Mouse (Mus musculus) lung, embryonic 14.5 days (tissue): ENCODE data around the gene Sv2b. TPM values are rescaled to one million over a fixed set of nuclear protein-coding genes. Genes with fewer than 3 reads are reported as not detected.

Source experiments
- ATAC-seq: fragments of 200-750 bp; cut with Nextera tagmentation; 2 replicates; pipeline ENCODE4 v1.8.0; 2017; ENCODE audit warnings: mild to moderate bottlenecking, moderate TSS enrichment, moderate library complexity; ENCODE audit not compliant: insufficient read depth
- DNase-seq: peaks from one replicate; pipeline ENCODE4 v3.0.0-alpha.2; 2015
- H3K27ac ChIP-seq: fragments of 300-500 bp; sonication (generic); 2 replicates; pipeline ENCODE4 v1.5.1; 2014; ENCODE audit warnings: low read depth, mild to moderate bottlenecking, moderate library complexity
- H3K27me3 ChIP-seq: fragments of 300-500 bp; sonication (generic); 2 replicates; pipeline ENCODE4 v1.6.1; 2014; ENCODE audit warnings: low read length, control low read depth; ENCODE audit not compliant: insufficient read depth
- H3K36me3 ChIP-seq: fragments of 300-500 bp; sonication (generic); 2 replicates; pipeline ENCODE4 v1.6.1; 2014; ENCODE audit warnings: control low read depth; ENCODE audit not compliant: insufficient read depth
- H3K4me1 ChIP-seq: fragments of 300-500 bp; sonication (generic); 2 replicates; pipeline ENCODE4 v1.6.1; 2014; ENCODE audit warnings: antibody characterized with exemption, control low read depth; ENCODE audit not compliant: insufficient read depth
- H3K4me2 ChIP-seq: fragments of 300-500 bp; sonication (generic); 2 replicates; pipeline ENCODE4 v1.6.1; 2014; ENCODE audit warnings: mild to moderate bottlenecking
- H3K4me3 ChIP-seq: fragments of 300-500 bp; sonication (generic); 2 replicates; pipeline ENCODE4 v1.5.1; 2014; ENCODE audit warnings: low read depth, low read length
- H3K9ac ChIP-seq: fragments of 300-500 bp; sonication (generic); 2 replicates; pipeline ENCODE4 v1.6.1; 2014
- H3K9me3 ChIP-seq: fragments of 300-500 bp; sonication (generic); 2 replicates; pipeline ENCODE4 v1.6.1; 2016; ENCODE audit warnings: low read depth, low read length, control low read depth
- CTCF ChIP-seq: IDR thresholded peaks from 2 replicates; pipeline ENCODE4 v1.5.1; 2016; ENCODE audit warnings: antibody characterized with exemption, low read depth
- WGBS: fragments of 180-500 bp; shearing (Covaris S2); extraction: QIAGEN DNeasy Blood & Tissue Kit; methylation state at CpG from one replicate; pipeline ENCODE4 v1.1.7; 2014; 5-methylcytosine and 5-hydroxymethylcytosine counted together
- polyA plus RNA-seq: library from polyadenylated mRNA; unstranded; fragments of >200 nt; fragmentation: Nextera tagmentation; extraction: Ambion mirVana; gene quantifications from 2 replicates; pipeline ENCODE4 v1.2.1, GENCODE M21; 2014

Gene Sv2b
- polyA plus RNA-seq, 1 experiment from 2014 or later, result 0.95 TPM

DNA sequence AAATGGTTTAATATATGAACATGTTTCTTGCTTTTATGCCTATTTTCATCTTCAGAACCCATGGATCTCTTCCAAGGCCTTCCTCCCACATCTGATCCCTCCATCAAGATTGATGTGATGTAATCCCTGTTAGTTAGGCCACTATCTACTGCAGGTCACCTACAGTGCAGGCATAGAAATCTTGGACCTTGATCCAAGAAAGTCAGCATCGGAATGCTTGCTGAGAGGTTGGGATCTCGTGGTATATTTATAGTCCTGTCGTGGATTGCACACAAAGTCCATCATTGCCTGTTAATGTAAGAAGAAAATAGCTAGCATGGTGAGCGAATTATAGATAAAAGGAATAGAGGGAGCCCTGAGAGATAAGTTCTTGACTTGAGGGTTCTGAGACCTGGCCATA, 223.6 kb downstream of the Sv2b start:
- DNase-seq, result no peak
- H3K9ac ChIP-seq, result no peak overlapping the region
- no peak overlapping the region for H3K27ac ChIP-seq
- H3K9me3 ChIP-seq, result no peaks in the 10 kb centered on the region
- no peaks in the 10 kb centered on the region for H3K36me3 ChIP-seq
- H3K4me2 ChIP-seq, result no peak overlapping the region
- TF ChIP-seq CTCF, result no peak
- H3K4me3 ChIP-seq, result no peak overlapping the region
- no peaks in the 10 kb centered on the region for H3K4me1 ChIP-seq
- H3K27me3 ChIP-seq, result no peaks in the 10 kb centered on the region
- ATAC-seq, result no peak
- WGBS, result 67% methylated on average over 4 of the region's 4 CpGs

DNA sequence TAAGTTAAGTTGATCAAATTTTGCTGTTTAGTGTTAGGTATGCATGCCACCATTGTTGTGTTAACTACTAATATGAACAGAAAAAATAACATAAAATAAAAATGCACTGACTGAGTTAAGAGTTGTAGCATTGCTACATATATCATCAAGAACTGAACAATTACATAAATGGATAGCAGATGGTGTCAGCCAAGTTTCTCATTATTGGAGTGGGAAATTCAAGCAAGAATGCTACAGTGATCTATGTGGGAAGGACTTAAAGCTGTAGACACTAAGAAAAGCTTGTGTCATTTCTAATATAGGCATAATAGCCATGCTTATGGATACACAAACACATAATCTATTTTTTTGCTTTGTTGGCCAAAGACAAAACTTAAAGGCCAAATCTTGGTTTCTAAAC, 228.9 kb downstream of the Sv2b start:
- no peak overlapping the region for H3K4me3 ChIP-seq
- no peaks in the 10 kb centered on the region for H3K27me3 ChIP-seq
- no peaks in the 10 kb centered on the region for H3K36me3 ChIP-seq
- H3K4me1 ChIP-seq, result no peaks in the 10 kb centered on the region
- no peak for TF ChIP-seq CTCF
- no peaks in the 10 kb centered on the region for H3K9me3 ChIP-seq
- no peak overlapping the region for H3K27ac ChIP-seq
- no peak overlapping the region for H3K9ac ChIP-seq
- no peak overlapping the region for H3K4me2 ChIP-seq
- DNase-seq (no peak), ATAC-seq (no peak)

- Histone ChIP-seq H3K27ac (no peak overlapping the region), H3K27me3 (no peaks in the 10 kb centered on the region), H3K36me3 (no peaks in the 10 kb centered on the region), H3K4me3 (no peak overlapping the region), H3K9ac (no peak overlapping the region), H3K9me3 (no peaks in the 10 kb centered on the region), H3K4me2 (no peak overlapping the region), H3K4me1 (no peaks in the 10 kb centered on the region)
- WGBS, result 62% methylated on average over 8 of the region's 8 CpGs
- DNase-seq (peak; percentile 66), ATAC-seq (no peak)
- no peak for TF ChIP-seq CTCF
Measured at GRCm38 (mm10) chr7:75077560-75078208, 231.4 kb downstream of the Sv2b start.

Other genes with a start within 250 kb of the Sv2b start
- 44.6 and 44.8 TPM in 2 replicates for gene Akap13, start 146.3 kb upstream of the Sv2b start, polyA plus RNA-seq